Mouse (Mus musculus) adrenal gland, postnatal 14 days (tissue): ENCODE measurements at regions not wholly inside any gene's neighbourhood (a gene's known extent, or its start where the extent isn't known, plus 50 kb on each side); places are given as distances from the start of the nearest gene placed in this dataset.
"Not testable (repeated sequence)": the region's sequence is repeated elsewhere in the genome, so short reads cannot be mapped to it uniquely, and the experiment has no call there.

ENCODE experiments used
- DNase-seq: peaks from one replicate; pipeline ENCODE4 v3.0.0; 2021; ENCODE audit warnings: mixed read lengths

DNA sequence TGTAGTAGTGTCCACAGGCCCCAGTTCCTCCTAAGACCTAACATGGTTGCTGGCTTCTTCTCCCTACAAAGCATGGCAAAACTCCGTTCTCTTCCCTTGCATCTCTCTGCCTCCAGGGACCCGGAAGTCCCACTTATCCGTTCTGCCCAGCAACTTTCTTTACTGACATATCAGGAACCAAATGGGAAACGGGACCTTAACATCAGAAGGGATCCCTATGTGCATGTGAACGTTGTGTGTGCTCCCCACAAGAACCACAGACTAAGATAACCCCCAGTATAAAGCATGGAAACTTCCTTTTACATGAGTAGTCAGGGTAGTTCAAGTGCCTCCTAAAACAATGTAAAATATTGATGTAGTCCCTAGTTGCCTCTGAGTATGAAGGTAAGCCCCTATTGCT lies 61.6 kb downstream of the Zxdb start:
- no peak for DNase-seq

DNA sequence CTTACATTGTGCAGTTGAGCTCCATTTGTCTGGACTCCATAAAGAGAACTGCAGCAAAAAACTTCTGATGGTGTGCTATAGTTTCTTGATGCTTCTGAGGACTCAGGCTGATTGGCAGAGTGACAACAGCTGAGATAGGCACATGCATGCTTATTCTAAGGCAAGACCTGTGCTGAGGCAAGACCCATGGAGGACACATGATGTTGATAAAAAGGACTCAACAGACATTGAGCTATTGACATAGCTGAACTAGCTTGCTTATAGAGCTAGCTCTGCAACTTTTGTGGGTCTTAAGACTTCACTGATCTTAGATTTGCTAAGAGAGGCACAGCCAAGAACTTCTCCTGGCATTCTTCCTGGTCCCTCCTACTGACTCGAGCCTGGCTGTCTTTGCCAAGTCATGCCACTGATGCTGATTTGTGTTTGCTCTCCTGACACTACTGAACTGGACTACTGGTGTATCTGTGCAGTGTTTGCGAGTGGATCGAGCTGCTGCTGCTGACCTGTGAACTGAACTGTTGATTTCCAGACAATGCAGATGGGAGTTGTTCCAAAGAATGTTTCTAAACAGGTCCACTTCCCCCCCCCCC lies 64.1 kb downstream of the Zxdb start:
- DNase-seq, result no peak

DNA sequence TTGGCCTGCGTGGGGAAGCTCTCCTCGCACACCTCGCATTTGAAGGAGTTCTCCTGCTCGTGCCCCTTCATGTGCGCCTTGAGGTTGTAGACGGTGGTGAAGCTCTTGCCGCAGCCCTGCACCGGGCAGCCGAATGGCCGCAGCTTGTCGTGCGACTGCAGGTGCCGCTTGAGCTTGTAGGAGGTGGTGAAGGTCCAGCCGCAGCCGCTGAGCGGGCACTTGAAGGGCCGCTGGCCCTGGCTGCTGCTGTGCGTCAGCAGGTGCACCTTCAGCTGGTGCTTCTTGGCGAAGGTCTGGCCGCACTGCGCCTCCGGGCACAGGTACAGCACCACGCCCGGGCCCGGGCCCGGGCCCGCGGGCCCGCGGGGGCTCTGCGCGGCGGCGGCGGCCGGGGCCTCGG lies 72.5 kb downstream of the Zxdb start:
- not testable (repeated sequence) for DNase-seq

DNA sequence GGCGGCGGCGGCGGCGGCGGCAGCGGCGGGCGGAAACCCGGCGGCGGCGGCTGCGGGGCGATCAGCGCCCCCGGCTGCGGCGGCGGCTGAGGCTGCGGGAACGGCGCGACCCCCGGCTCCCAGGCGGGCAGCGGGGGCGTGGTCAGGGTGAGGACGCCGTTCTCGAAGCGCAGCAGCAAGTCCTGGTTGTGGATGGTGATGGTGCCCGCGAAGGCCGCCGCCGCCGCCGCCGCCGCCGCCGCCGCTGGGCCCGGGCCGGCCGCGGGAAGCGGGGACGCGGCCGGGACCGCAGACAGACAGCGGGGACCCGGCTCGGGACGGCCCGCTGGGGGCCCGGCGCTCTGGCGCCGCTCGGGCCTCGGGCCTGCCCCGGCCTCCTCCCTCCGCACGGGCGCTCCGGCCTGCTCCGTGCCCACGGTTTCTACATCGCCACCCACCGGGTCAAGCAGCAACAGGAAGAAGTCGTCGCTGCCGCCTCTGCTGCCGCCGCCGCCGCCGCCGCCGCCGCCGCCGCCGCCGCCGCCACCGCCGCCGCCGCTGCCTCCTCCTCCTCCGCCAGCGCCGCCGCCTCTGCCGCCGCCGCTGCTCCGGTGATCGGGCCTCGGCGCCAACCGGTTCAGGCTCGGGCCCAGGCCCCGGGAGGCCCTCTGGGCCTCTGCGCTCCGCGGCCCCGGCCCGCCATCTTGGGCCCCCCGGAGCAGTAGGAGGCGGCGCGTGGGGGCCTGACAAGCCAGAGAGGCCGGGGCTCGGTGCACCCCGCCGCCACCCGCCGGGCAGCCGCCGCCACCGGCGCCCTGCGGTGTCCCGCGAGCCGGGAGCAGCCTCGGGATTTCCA lies 73.2 kb downstream of the Zxdb start:
- not testable (repeated sequence) for DNase-seq

- DNase-seq, result not testable (repeated sequence)
Measured at GRCm38 (mm10) chrX:94798183-94798619, 73.8 kb downstream of the Zxdb start.

DNA sequence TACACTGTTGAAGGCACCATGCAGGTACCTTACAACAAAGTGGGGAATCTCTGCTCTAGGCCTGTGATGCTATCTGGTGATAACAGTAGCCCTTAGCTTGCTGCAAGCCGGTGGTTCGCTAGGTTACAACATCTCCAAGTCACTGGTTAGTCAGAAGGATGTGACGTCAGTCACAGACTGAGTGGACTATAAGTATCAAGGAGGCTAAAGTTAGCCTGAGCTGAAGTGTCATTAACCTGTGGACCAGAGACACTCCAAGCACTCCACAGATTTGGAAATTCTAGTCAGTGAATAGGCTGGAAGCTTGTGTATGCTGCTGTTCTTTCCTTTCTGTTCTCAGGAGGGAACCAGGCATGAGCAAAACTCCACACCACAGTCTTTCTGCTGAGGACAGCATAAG lies 88.4 kb downstream of the Zxdb start:
- not testable (repeated sequence) for DNase-seq

GRCm38 (mm10) chrX:94827524-94827923 lies 103.2 kb downstream of the Zxdb start:
- DNase-seq, result not testable (repeated sequence)

DNA sequence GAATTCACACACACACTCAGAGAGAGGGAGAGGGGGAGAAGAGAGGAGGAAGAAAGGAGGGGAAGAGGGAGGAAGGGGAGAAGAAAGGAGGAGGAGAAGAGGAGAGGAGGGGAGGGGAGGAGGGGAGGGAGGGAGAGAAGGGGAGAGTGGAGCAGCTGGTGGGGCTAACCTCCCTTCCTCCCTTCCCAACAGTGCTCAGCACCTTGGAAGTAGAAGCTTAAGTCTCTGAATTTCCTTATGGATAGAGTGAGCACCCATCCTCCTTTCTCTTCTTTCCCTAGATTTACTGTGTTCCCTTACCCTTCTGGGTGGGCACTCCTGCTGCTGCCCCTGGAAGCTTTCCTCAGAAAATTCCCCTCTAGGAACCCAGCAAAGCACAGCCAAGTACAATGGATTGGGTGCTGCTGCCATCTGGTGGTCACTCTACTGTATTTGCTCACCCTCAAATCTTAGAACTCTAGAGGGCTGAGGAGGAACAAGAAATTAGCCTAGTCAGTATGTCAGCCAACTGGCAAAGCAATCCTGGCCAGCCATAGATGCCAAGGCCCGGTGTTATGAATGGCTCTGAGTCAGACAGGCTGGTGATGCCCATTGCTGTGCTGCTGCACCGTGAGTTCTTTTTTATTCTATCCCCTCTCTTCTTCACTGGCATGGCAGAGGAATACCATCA lies 119.9 kb downstream of the Zxdb start:
- DNase-seq, result not testable (repeated sequence)

GRCm38 (mm10) chrX:94849549-94849948 lies 125.2 kb downstream of the Zxdb start:
- not testable (repeated sequence) for DNase-seq

- no peak for DNase-seq
Measured at GRCm38 (mm10) chrX:94857501-94857900, 133.1 kb downstream of the Zxdb start.

- no peak for DNase-seq
Measured at GRCm38 (mm10) chrX:94857954-94858353, 133.6 kb downstream of the Zxdb start.

- DNase-seq, result no peak
Measured at GRCm38 (mm10) chrX:94863123-94863522, 138.8 kb downstream of the Zxdb start.

DNA sequence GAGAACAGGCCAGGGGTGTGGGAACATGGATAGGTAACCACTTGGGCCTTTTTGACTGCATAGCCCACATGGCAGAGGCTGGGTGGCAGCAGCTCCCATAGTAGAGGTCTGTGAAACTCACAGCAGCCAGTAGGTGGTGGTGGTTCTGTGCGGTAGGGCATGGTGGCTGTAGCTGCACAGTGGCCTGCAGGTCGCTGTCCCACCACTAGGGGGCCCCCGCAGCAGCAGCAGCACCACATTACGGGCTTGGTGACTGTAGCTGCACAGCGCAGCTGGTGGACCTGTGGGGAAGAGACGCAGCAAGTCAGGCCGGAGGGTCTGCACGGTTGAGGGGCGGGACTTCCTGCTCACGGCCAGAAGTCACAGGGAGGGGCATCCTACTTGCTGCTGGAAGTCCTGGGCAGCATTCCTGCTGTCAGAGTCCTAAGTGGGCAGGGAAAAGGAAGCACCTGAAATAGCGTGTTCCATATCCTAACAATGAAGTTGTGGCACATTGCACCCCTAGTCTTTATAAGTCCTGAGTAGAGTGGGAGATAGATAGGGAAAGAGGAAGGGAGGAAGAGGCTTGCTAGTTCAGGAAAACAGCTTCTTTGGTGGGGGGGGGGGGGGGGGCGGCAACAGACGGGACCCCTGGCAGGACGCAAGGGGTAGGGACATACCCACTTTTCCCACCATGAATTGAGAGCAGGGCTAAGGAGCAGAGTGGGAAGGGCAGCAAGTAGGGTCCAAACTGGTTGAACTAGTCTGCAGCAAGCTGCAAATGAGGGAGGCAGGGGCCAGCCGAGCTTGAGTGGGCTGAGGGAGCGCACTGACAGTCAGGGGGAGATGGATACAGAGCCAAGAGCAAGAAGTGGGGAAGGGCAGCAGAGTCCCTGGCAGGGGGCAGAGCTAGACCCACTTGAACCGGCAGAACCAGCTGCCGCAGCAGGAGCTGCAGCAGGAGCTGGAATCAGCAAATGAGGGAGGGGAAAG lies 141.4 kb downstream of the Zxdb start:
- peak; percentile 92 for DNase-seq

DNA sequence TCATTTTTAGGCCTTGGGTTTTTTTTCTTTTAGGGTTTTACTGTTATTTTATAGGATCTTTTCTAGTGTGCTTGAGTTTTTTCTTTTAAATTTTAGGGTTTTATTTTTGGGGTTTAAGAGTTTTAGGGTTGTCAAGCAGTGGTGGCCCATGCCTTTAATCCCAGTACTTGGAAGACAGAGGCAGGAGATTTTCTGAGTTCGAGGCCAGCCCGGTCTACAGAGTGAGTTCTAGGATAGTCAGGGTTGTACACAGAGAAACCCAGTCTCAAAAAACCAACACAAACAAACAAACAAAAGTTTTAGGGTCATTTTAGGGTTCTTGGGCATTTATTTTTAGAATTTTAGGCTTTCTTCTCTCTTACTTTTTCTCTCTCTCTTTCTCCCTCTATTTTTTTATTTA lies 142.9 kb downstream of the Spin4 start:
- not testable (repeated sequence) for DNase-seq
